Mouse (Mus musculus): ENCODE measurements around the gene Nyap1. TPM values are rescaled to one million over a fixed set of nuclear protein-coding genes. Genes with fewer than 3 reads are reported as not detected.

The Nyap1 gene
- 7.2 and 8.8 TPM in 2 replicates for polyA plus RNA-seq (2015; fragmentation: Nextera tagmentation; extraction: Ambion mirVana)

DNA sequence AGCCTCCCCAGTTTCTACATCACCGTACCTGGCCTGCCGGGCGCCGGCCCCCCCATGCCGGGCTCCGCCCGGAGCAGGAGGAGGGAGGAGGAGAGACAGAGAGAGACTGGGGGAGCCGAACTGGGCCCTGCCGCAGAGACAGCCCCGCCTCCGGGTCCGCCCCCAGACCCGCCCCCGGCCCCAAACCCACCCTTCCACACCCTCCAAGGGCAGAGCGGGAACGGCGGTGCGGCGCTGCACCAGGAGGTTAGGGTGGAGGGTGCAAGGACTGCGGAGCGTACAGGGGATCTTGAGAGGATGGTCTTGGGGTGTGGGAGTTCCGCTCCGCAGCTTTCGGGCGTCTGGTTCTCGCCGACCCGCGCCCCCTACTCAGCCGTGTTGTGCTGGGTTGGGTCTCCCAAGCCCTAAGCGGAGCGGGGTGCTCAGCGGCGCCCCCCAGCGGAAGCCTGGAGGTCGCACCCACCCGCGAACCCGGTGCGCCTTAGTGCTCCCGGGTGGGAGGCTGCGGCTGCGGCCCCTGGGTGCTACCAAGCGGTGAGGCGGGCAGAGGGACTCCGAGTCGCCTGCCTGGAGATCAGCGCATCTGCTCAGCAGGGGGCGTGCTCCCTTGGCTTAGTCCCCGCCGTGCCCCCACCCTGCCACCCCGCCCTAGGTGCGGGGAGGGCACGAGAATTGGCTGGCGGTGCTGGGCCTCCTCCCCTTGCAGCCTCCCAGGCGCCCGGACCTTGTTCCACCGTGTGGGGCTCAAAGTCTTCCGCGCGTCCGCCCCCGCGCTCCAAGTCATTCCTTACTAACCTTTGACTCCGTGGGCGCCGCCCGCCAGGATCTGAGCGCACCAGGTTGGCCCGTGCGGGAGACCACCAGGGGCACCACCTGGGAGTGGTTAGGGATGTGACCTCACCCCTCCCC lies at the start of gene Nyap1:
Gene Nyap1 (minus strand): TSS at position 585 of the 909 bp plus-strand sequence.
- DNase-seq (ENCODE audit: low spot score), result peak; percentile 94

DNA sequence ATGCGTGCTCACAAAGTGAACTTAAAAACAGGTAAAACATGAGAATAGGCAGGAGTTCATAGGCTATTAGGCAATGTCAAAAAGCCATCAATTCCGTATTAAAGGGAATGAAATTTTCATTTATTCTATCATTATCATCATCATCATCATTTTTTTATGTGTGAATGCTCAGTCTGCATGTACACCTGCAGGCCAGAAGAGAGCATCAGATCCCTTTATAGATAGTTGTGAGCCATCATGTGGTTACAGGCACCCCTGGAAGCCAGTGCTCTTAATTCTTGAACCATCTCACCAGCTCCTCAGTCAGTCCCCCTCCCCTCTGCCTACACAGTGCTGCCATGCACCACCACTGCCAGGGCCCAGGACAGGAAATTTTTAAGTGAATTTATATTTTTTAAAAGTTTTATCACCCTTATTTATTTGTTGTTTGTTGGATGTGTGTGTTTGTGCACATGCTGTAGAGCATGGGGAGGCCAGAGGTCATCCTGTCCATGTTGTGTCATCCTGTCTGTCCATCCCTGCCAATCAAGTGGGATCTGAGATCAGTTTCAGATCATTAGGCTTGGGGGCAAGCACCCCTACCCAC lies 47.6 kb upstream of the Nyap1 start:
- no peak for DNase-seq (ENCODE audit: low spot score)

DNA sequence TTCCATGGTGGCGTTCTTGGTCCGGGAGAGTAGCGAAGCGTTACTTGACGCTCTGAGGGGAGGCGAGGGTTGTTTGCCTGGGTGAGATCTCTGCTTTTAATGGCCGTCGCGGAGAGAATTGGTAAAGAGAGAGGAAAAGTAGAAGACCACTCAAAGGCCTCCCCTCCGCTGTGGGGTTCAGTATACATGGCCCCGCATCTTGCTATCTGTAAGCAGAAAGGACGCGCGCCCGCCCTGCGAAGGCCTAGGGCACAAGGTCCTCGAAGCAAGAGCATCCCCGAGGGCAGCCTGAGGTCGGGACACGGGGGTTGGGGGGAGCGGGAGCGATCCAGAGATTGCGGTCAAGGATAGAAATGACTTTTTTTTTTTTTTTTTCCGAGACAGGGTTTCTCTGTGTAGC lies 46.8 kb upstream of the Nyap1 start:
- DNase-seq (ENCODE audit: low spot score), result no peak

DNA sequence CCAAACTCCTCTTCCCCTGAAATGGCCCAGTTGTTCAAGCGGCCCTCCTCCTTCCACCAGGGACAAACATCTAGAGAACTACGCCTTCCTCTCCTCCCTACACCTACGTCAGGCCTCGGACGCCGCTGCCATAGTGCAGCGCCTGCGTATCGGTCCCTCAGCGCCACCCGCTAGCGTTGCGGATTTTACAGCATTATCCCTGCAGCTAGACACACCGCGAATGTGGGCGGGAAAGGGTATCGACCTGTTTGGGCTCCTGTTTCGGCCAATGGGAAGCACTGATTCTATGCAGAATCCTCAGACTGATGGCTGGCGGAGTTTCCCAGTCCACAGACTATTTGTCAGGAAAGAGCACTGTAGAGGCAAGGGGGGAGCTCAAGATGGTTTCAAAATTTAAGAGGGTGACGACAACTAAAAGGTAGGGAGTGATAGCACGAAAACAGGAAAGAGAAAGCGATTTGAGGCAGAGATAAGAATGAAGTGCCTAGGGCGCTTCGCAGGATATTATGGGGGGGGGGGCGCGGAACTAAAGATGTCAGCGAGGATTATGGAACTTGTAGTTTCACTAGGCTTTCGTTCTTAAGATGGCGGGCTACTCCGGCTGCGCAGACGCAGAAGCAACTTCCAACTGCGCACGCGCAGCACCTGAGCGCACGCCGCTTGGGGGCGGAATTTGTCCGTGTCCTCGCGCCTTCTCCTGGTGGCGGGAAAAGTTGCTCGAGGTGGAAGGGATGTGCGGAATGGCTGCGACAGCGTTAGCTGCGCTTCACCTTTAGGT lies 45.9 kb upstream of the Nyap1 start, which contains the start of the genes Mepce and Zcwpw1:
Gene Mepce (minus strand): TSS at position 505 of the 778 bp plus-strand sequence.
Gene Zcwpw1 (plus strand): TSS at position 648 of the 778 bp plus-strand sequence.
- DNase-seq (ENCODE audit: low spot score), result peak; percentile 97

DNA sequence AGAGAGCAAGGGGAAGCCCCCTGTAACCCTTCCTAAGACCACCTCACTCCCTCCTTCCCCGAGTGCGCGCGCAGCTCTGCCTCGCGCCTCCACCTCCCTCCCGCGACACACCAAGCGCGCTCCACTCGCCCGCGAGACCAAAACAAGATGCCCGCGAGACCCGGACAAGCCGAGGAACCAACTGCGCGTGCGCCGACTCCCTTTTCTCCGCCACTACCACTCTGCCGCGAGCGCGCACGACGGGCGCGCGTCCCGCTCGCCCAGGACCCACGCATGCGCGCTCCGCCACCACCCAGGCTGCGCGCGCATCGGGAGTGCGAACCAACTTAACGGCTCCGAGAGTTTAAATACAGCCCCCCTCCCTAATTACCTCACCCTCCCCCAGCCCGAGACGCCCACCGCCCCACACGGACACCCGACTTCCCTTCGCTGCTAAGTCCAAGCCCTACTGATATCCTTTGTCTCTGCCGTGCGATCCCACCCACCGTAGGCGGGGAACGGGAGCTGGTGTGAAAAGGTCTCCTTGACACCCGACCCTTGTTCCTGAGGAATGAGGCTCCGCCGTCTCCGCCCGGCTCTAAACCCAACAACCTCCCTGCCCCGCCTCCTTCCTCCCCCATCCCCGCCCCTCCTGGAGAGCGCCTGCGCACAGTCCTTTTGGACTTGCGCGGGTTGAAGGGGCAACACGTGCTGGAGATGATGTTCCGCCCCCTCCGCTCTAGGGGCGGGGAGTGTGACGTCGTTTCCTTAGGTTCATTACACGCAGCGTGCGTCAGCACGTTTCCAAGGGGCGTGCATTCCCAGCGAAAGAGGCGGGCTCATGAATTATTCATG lies 44.9 kb upstream of the Nyap1 start:
- peak; percentile 100 for DNase-seq (ENCODE audit: low spot score)

DNA sequence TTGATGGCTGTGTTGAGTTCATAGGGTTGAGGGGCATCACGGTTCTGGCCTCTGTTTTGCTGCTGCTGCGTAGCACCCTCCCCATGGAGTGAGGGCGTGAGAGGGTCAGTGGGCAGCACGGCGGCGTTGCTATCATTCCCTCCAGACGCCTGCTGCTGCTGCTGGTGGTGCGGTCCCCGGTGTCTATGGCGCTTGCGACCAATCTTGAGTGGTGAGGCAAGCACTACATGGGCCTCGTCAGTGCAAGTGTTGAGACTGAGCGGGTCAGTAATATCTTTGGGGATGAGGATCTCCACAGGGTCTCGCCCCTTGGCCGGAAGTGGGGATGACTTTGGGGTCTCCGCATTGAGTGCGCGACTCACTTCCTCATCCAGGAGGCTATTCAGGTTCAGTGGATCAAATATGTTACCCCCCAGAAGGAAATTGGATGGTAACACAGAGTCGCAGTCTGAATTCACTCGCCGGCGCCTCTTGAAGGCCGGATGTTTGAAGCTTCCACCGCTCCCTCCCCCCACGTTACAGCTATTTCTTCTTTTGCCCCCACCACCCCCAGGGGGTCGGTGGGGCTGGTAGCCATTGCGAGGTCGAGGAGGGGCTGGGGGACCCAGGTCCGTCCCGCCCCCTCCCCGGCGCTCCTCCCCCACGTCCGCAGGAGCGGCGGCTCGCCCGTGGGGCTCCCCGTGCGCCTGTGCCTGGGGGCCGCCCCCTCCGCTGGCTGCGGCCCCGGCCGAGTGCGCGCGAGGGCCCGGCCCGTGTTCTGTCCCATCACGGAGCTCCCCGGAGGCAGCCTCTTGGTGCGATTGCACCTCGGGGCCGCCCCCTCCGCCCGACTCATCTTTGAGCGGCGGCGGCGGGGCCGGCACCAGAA lies 44.0 kb upstream of the Nyap1 start:
- DNase-seq (ENCODE audit: low spot score), result peak; percentile 68

DNA sequence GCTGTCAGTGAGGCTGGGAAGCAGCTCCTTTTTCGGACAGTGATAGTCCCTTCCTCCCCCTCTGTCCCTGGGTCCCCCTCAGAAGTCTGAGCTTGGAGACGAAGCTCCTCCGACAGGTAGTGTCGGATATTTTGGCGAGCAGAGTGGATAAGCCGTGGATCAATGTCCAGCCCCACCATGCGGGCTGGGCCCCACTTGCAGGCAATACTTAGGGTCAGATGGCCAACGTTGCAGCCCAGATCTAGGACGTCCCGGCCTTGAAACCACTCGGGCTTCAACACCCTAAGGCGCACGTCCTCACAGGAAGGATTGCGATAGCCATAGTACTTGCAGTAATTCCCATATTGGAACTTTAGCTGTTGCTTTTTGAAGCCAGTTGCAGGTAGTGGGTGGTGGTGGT lies 43.1 kb upstream of the Nyap1 start:
- no peak for DNase-seq (ENCODE audit: low spot score)

DNA sequence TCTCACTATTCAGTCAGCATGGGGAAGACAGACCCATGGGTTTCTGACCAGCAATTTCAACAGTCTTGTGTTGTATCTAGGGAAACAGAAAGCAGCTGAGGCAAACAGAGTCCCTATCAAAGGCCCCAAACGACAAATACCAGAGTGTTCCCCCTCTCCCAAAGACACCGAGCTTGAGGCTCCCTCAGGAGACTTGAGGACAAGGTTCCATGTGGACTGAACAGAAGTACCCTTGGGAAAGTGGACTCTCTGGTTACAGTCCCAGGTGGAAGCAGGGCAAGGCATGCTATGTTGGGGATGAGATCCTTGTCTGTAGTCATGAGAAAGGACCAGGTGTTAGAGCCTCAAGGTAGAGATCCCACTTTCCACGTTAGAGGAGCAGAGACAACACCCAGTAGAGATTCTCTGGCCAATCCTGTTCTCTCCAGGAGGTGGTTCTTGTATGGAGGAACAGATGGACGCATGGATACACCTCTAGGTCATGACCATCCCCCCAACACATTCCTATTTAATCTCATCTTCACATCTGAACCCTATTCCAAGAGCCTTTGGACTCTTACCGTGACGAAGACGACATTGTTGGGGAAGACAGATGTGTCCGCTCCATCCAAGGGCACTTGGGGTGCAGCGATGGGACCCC lies 42.6 kb upstream of the Nyap1 start:
- no peak for DNase-seq (ENCODE audit: low spot score)

DNA sequence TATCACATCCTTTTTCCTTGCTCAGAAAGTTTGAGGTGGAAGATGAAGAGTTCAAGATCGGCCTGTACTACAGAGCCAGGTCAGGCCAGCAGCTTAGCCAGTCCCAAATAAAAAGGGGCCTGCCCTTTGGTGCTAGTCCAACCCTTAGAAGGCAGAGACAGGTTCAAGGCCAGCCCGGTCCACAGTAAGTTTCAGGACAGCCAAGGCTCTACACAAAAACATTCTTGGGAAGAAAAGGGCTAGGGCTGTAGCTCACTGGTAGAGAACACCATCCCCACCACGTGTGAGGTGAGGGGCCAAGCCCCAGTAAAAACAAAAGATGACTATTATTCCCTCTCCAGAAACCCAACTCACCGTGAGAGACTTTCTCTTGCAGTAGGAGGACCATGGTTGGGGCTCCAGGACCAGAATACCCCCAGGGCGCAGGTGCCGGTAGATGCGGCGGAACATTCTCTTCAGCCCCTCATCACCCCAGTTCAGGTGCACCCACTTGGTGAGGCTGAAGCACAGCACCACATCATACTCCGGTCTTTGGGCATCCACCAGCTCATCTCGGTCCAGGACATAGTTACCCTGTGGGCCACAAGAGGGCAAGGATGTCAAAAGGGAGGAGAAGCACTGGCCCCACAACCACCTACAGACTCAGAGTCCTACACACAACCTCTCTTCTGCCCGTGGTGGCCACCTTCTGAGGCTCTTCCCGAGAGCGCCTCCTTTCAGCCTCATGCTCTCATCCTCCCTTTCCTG lies 41.5 kb upstream of the Nyap1 start:
- DNase-seq (ENCODE audit: low spot score), result no peak

DNA sequence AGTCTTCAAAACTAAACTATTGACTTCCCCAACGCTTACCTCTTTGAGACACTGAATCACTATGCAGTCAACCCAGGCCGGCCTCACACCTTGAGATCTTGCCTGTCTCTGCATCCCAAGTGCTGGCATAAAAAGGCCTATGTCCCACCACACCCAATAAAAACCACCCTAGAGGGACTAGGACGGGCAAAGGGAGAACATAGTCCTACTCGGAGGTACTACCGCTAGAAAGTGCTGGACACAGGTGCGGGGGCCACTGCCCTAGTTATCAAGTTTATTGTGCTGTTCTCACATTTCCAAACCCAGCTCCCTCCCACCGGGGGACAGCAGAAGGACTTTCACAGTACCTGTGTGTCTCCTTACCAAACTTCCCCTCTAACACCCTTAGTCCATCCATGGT lies 40.3 kb upstream of the Nyap1 start:
- DNase-seq (ENCODE audit: low spot score), result no peak

DNA sequence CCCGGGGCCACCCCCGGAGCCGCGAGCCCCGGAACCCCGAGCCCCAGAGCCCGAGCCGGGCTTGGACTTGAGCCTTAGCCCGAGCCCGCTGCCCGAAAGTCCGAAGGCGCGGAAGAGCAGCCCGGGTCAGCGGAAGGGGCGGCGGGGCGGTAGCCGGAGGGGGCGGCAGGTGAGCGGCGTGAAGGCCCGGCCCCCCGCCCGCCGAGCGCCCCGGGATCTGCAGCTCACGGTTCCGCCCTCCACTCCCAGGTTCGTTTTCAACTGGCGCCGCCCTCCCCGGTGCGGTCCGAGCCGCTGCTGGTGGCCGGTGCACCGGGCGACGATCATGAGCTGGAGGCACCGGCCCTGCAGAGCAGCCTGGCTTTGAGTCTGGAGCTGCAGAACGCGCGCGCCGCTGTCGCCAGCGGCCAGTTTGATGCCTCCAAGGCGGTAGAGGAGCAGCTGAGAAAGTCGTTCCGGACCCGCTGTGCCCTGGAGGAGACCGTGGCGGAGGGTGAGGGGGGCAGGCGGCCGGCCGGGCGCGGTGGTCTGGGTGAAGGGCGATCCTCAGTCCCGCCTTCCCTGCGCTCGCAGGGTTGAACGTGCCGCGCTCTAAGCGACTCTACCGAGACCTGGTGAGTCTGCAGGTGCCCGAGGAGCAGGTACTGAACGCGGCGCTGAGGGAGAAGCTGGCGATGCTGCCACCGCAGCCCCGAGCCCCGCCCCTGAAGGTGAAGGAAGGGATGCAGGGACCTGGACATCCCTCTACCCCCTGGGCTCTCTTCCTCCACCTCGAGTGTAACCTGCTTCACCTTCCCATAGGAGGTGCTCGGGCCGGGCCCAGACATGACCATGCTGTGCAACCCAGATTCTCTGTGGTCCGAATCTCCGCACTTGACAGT lies 37.9 kb upstream of the Nyap1 start:
- peak; percentile 32 for DNase-seq (ENCODE audit: low spot score)

DNA sequence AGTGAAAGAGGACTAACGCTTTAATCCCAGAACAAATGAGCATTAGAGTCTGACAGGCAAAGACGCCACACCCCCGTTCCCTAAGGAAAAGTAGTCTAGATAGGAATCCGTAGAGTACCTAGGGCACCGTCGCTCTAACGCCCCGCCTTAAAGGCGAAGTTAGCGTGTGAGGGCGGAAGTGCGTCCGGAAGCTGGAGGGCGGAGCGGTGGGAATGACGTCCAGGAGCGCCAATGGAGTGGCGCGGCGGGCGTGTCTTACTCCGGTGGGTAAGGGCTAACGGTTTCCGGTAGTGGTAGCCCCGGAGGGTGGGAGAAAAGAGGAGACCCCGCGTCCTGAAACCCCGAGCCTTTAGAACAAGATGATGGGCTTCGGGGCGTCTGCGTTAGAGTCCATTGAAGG lies 37.2 kb upstream of the Nyap1 start, which contains the start of gene Ppp1r35:
Gene Ppp1r35 (plus strand): TSS at position 215 of the 400 bp plus-strand sequence.
- peak; percentile 97 for DNase-seq (ENCODE audit: low spot score)

DNA sequence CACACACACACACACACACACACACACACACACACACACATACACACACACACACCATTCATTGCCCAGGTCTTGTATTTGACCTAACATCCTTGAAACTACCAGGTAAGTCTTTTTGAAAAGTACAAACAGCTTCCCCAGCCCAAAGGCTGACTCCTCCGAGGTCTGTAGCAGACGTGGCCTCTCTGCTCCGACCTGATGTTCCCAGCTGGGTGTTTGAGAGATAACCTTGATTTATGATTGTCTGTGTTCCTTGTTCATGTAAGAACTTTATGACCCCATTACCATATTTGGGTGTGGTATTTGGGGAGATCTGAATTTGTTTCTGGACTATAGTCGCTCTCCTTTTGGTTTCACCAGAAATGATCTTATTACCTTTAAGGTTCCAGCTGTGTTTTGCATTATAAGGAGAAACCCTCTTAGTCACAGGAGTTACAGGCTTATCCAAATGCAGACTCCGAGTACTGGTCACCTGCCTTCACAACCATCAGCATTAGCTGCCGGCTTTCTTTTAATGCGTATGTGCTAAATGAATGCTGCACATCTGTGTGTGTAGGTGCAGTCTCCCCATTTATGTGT lies 35.9 kb upstream of the Nyap1 start:
- no peak for DNase-seq (ENCODE audit: low spot score)

DNA sequence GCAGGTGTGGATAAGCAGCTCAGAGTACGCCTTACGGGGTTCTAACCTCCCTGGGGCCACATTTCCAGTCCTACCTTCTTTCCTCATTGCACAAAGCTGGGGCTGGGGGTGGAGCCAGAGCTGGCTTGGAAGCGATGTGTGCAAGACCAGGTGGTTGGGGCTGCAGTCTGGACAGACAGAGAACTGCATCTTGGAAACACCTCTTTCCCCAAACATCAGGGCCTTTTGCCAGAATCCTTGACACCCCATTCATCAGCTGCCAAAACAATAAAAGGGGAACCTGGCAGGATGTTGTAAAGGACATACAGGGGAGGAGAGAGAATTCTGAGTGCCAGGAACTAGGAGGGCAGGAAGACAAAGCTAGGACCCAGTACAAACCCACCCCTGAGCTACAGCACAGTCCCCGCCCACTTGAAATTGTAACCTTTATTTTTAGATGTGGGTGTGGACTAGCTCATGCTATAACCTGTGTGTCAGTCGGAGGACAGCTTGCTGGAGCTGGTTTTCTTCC lies 35.1 kb upstream of the Nyap1 start:
- DNase-seq (ENCODE audit: low spot score), result peak; percentile 76

DNA sequence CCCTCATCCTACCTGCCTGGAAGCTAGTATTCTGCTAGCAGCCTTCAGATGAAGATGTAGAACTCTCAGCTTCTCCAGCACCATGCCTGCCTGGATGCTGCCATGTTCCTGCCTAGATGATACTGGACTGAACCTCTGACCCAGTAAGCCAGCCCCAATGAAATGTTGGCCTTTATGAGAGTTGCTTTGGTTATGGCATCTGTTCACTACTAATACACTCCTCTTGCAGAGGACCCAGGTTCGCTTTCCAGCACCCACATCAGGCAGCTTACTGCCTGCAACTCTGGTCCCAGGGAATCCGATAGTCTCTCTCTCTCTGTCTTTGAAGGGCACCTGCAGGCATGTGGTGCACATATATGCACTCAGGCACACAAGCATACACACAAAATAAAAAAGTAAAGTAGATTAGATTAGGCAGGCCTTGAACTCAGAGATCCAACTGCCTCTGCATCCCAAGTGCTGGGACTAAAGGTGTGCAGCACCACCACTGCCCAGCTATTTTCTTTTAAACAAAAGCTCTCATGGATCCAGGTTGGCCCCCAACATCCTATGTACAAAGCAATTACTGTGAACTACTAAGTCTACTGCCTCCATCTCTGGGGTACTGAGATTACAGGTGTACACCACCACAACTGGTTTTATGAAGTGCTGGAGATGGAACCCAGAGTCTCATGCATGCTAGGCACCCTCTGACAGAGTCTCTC lies 34.3 kb upstream of the Nyap1 start:
- no peak for DNase-seq (ENCODE audit: low spot score)

DNA sequence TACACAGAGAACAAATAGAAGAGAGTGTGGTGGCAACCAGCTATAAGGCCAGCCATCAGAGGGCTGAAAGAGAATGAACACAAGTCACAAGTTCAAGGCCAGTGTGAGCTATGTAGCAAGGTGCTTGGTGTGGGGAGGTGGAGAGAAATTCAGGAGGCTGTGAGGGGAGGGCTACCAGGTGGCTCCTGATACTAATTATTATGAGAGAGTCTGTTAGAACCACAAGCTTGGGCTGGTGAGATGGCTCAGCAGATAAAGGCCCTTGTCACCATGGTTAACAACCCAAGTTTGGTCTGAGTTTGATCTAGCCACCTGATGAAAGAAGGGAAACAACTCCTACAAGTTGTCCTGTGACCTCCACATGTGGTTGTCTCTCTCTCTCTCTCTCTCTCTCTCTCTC lies 31.3 kb upstream of the Nyap1 start:
- DNase-seq (ENCODE audit: low spot score), result no peak

Data from thymus, postnatal 0 days (tissue).